Mouse (Mus musculus): ENCODE results near the gene Osgin1. TPM values are rescaled to one million over a fixed set of nuclear protein-coding genes. Genes with fewer than 3 reads are reported as not detected.

The Osgin1 gene
- polyA plus RNA-seq, 1 experiment from 2014 or later = 0.27 TPM

DNA sequence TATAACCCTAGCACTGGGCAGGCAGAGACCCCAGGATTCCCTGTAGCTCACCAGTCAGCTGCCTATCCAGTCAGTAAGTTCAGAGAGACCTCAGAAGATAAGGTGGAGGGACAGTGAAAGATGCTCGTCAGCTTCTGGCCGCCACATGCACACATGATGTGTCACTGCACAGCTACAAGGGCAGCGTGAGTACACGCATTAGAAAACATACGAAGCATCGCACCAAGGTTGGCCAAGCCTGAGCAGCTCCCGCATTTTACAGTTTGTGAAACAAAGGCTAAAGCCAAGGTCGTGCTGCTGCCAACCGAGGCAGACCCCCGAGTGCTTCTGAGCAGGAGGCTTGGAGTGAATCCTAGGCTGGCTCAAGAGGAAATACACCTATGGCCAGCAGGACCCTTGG is 20.3 kb upstream of the Osgin1 start:
- WGBS = 86% methylated on average over 10 of the region's 10 CpGs
- Histone ChIP-seq H3K36me3 (ENCODE audit: control insufficient read depth, insufficient read depth, low read length) (no peaks in the 10 kb centered on the region), H3K9me3 (ENCODE audit: control insufficient read depth, low read length) (no peaks in the 10 kb centered on the region), H3K4me1 (ENCODE audit: control insufficient read depth, insufficient read depth, low read length) (peaks cover 4% of the 10 kb centered on the region; the same call in 1 of the 2 replicates), H3K4me3 (ENCODE audit: low read depth, low read length) (no peak overlapping the region), H3K27me3 (ENCODE audit: control insufficient read depth, insufficient read depth, low read length) (no peaks in the 10 kb centered on the region), H3K27ac (ENCODE audit: low read depth, low read length) (no peak overlapping the region), H3K9ac (ENCODE audit: low read length) (no peak overlapping the region), H3K4me2 (ENCODE audit: low read depth) (no peak overlapping the region)
- ATAC-seq (ENCODE audit: insufficient read depth, low FRiP score, low TSS enrichment) (no peak), DNase-seq (ENCODE audit: low spot score) (no peak)

DNA sequence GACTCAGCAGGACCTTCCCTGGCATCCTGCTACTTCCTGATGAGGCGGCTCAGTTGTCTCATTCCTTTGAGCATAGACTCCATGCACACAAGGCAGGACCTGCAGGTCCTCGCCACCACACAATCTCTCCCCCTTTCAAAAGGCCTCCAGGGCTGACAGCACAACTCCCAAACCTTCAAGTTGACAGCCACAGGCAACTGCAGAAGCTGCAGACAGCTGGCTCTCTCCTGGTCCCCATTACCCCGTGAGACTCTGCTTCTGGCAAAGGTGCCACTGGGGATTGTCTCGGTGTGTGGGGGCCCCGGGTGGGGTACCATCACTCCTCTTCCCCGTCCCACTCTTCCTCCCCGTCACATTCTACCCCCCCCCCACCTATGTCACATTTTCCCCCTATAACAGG is 13.6 kb upstream of the Osgin1 start:
- 73% methylated on average over 7 of the region's 7 CpGs for WGBS
- ATAC-seq (ENCODE audit: insufficient read depth, low FRiP score, low TSS enrichment) = no peak
- Histone ChIP-seq H3K9me3 (ENCODE audit: control insufficient read depth, low read length) (no peaks in the 10 kb centered on the region), H3K4me2 (ENCODE audit: low read depth) (no peak overlapping the region), H3K36me3 (ENCODE audit: control insufficient read depth, insufficient read depth, low read length) (no peaks in the 10 kb centered on the region), H3K27me3 (ENCODE audit: control insufficient read depth, insufficient read depth, low read length) (no peaks in the 10 kb centered on the region), H3K4me1 (ENCODE audit: control insufficient read depth, insufficient read depth, low read length) (no peaks in the 10 kb centered on the region), H3K27ac (ENCODE audit: low read depth, low read length) (no peak overlapping the region), H3K9ac (ENCODE audit: low read length) (no peak overlapping the region), H3K4me3 (ENCODE audit: low read depth, low read length) (no peak overlapping the region)
- no peak for DNase-seq (ENCODE audit: low spot score)

DNA sequence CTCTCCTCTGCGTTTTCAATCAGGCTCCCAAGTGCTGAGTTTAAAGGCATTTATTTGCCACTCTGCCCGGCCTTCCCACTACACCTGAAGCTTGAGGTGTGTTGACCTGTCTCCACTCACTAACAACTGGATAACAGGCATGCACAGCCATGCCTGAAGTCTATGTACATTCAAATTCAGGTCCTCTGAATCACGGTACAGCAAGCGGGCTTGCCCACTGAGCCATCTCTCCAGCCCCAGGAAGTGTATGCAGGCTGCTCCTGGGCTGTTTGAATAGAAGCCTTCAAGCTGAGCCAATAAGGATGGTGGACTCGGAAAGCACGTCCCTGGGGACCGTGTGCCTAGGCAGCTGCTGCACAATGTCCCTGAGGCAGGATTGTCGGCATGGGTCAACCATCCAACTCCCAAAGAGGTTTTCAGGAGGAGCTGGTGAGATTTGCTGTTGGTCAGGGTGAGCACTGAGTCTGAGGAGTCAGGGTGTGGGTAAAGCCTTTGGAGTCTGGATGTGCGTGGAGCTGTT is 12.3 kb upstream of the Osgin1 start:
- no peak for ATAC-seq (ENCODE audit: insufficient read depth, low FRiP score, low TSS enrichment)
- no peaks in the 10 kb centered on the region for H3K36me3 ChIP-seq (ENCODE audit: control insufficient read depth, insufficient read depth, low read length)
- no peak overlapping the region for H3K4me2 ChIP-seq (ENCODE audit: low read depth)
- no peak for DNase-seq (ENCODE audit: low spot score)
- no peak overlapping the region for H3K27ac ChIP-seq (ENCODE audit: low read depth, low read length)
- no peaks in the 10 kb centered on the region for H3K27me3 ChIP-seq (ENCODE audit: control insufficient read depth, insufficient read depth, low read length)
- WGBS = 63% methylated on average over 9 of the region's 9 CpGs
- H3K9me3 ChIP-seq (ENCODE audit: control insufficient read depth, low read length) = no peaks in the 10 kb centered on the region
- no peaks in the 10 kb centered on the region for H3K4me1 ChIP-seq (ENCODE audit: control insufficient read depth, insufficient read depth, low read length)
- no peak overlapping the region for H3K9ac ChIP-seq (ENCODE audit: low read length)
- no peak overlapping the region for H3K4me3 ChIP-seq (ENCODE audit: low read depth, low read length)

DNA sequence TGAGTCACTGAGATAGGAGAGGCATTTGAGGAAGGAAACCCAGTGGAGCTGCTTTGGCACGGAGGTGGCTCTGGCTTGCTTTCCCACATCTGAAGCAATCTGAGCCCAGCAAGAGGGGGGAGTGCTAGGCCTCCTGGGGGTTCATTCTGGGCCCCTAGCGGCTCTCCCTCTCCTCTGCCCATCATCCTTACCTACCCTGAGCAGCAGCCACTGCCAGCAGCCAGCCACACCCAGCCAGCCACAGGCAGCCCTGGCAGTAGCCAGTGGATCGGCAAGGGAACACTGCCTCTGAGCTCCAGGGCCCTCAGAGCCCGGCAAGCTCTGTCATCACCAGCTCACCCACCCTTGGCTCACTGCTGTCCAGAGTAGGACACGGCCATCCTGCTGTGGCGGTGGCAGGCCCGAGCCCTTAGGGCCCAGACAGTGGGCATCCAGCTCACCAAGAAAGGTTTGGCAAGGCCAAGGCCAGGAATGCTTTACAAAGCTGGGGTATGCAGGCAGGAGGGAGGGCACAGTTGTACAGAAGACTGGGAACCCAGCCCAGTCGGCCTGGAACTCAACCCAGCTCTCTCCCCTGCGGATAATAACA is 11.7 kb upstream of the Osgin1 start:
- no peaks in the 10 kb centered on the region for H3K9me3 ChIP-seq (ENCODE audit: control insufficient read depth, low read length)
- H3K9ac ChIP-seq (ENCODE audit: low read length) = no peak overlapping the region
- H3K4me1 ChIP-seq (ENCODE audit: control insufficient read depth, insufficient read depth, low read length) = no peaks in the 10 kb centered on the region
- H3K27me3 ChIP-seq (ENCODE audit: control insufficient read depth, insufficient read depth, low read length) = no peaks in the 10 kb centered on the region
- no peaks in the 10 kb centered on the region for H3K36me3 ChIP-seq (ENCODE audit: control insufficient read depth, insufficient read depth, low read length)
- ATAC-seq (ENCODE audit: insufficient read depth, low FRiP score, low TSS enrichment) = no peak
- H3K4me3 ChIP-seq (ENCODE audit: low read depth, low read length) = no peak overlapping the region
- H3K27ac ChIP-seq (ENCODE audit: low read depth, low read length) = no peak overlapping the region
- no peak overlapping the region for H3K4me2 ChIP-seq (ENCODE audit: low read depth)
- no peak for DNase-seq (ENCODE audit: low spot score)
- whole genome bisulfite sequencing = 69% methylated on average over 9 of the region's 9 CpGs

DNA sequence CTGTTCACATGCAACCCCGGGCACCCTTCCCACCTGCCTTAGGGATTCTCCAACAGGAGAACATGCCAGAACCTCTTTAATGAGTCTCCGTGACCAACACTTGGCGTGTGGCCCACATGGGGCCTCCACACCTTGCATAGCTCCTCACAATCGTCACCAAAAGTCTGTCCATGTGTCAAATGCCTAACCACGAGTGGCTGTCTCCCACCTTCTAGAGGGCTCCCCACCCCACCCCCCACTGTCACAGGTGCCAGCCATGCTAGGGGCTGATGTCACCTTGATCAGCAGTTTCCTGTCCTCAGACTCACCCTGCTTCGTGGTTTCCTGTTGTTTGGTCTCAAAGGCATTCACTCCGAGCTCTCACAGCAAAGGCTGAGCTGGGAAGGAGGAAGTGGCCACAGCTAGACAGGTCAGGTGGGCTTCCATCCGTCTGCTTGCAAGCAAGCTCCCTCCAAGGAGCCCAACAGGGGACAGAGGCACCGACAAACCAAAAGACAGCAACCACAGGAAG is 10.2 kb upstream of the Osgin1 start:
- H3K4me2 ChIP-seq (ENCODE audit: low read depth) = no peak overlapping the region
- no peaks in the 10 kb centered on the region for H3K27me3 ChIP-seq (ENCODE audit: control insufficient read depth, insufficient read depth, low read length)
- no peak overlapping the region for H3K9ac ChIP-seq (ENCODE audit: low read length)
- H3K9me3 ChIP-seq (ENCODE audit: control insufficient read depth, low read length) = no peaks in the 10 kb centered on the region
- H3K36me3 ChIP-seq (ENCODE audit: control insufficient read depth, insufficient read depth, low read length) = no peaks in the 10 kb centered on the region
- H3K27ac ChIP-seq (ENCODE audit: low read depth, low read length) = no peak overlapping the region
- no peak for ATAC-seq (ENCODE audit: insufficient read depth, low FRiP score, low TSS enrichment)
- H3K4me1 ChIP-seq (ENCODE audit: control insufficient read depth, insufficient read depth, low read length) = no peaks in the 10 kb centered on the region
- DNase-seq (ENCODE audit: low spot score) = no peak
- H3K4me3 ChIP-seq (ENCODE audit: low read depth, low read length) = no peak overlapping the region
- 68% methylated on average over 9 of the region's 9 CpGs for WGBS

DNA sequence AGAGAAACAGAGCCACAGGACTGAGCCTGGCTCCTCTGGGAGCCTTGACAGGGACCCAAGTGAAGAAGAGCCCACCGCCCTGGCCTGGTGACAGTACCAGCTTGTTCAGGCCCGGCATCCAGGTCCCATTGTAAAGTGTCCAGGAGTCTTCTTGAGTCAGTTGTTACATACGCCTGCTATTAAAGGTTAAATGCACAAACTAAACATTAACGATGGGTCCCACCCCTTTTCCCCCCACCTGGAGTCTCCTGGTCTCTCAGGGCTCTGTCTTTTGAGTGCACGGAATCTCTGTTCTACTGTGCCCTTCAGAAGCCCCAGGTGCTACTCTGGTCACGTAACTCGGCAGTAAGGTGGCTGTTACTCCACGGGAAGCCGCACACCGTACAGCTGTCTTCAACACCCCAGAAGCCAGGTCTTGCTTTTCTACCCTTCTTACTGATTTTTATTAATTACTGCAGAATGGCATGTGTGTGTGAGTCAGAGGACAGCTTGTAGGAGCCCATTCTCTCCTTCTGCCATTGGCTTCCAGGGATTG is 9.7 kb upstream of the Osgin1 start:
- 85% methylated on average over 10 of the region's 10 CpGs for WGBS
- Histone ChIP-seq H3K4me3 (ENCODE audit: low read depth, low read length) (no peak overlapping the region), H3K27me3 (ENCODE audit: control insufficient read depth, insufficient read depth, low read length) (no peaks in the 10 kb centered on the region), H3K9me3 (ENCODE audit: control insufficient read depth, low read length) (no peaks in the 10 kb centered on the region), H3K27ac (ENCODE audit: low read depth, low read length) (no peak overlapping the region), H3K4me1 (ENCODE audit: control insufficient read depth, insufficient read depth, low read length) (no peaks in the 10 kb centered on the region), H3K36me3 (ENCODE audit: control insufficient read depth, insufficient read depth, low read length) (no peaks in the 10 kb centered on the region), H3K4me2 (ENCODE audit: low read depth) (no peak overlapping the region), H3K9ac (ENCODE audit: low read length) (no peak overlapping the region)
- no peak for ATAC-seq (ENCODE audit: insufficient read depth, low FRiP score, low TSS enrichment)
- DNase-seq (ENCODE audit: low spot score) = no peak

DNA sequence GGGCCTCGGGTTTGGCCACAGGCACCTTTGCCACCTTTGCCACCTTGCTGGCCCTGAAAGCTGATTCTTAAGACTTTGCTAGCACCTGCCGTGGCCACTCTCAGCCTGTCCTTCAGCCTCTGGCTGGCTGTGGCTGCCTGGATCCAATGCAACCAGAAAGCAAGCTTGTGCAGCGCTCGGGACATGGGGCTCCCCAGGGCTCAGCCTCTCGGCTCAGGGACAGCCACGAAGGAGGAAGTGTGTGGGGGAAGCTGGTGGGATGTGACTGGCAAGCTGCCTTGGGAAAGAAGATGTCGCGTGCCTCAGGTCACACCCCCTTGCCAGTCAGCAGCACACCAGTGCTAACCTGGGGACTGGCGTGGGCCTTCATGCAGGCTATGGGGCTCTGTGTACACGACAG is 9.2 kb upstream of the Osgin1 start:
- Histone ChIP-seq H3K4me3 (ENCODE audit: low read depth, low read length) (no peak overlapping the region), H3K9ac (ENCODE audit: low read length) (no peak overlapping the region), H3K4me2 (ENCODE audit: low read depth) (no peak overlapping the region), H3K9me3 (ENCODE audit: control insufficient read depth, low read length) (no peaks in the 10 kb centered on the region), H3K4me1 (ENCODE audit: control insufficient read depth, insufficient read depth, low read length) (no peaks in the 10 kb centered on the region), H3K27me3 (ENCODE audit: control insufficient read depth, insufficient read depth, low read length) (no peaks in the 10 kb centered on the region), H3K27ac (ENCODE audit: low read depth, low read length) (no peak overlapping the region), H3K36me3 (ENCODE audit: control insufficient read depth, insufficient read depth, low read length) (no peaks in the 10 kb centered on the region)
- ATAC-seq (ENCODE audit: insufficient read depth, low FRiP score, low TSS enrichment) (no peak), DNase-seq (ENCODE audit: low spot score) (no peak)
- WGBS = 84% methylated on average over 10 of the region's 10 CpGs

DNA sequence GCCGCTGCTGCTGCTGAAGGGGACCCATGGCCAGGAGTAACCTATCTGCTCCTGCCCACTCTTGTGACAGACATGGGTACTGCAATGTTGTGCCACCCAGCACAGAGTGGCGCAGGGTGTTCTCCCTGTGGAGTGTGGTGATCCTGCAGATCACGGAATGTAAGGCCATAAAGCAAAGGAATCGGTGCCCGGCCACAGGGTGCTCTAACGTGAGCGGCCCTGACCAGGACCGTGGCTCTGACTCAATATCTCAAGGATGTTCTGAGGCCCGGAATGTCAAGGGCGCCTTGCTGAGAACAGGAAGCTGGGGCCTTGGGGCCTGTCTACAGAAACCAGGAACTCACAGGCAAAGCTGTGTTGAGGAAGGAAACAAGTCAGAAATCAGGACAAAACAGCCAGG is 8.4 kb upstream of the Osgin1 start:
- H3K9me3 ChIP-seq (ENCODE audit: control insufficient read depth, low read length) = no peaks in the 10 kb centered on the region

DNA sequence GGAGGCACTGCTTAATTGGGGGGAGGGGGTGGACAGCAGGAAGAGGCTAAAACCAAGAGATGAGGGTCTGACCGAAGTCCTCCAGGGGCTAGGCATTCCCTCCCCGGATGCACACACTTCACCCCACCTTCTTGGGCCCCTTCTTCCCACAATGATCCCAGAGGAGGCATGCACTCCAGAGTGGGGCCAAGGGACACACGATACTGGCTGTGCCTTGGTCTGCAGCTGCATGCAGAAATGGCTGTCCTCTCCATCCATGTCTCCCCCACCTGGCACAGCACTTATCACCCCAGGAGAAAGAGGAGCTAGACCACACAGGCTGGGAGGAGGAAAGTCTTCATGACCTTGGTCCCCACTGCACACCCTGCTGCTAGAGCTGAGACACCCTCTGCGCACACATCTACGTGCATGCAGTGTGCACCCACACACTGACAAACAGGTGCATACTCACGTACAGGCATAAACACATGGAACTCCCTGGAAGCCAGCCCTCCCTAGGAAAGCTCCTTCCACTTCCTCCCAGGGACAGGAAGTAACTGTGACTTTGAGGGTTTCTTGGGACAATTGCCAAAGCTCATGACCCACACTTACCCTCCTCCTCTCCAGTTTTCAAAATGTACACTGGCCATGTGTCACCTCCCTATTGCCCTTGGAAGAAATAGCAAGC is 7.7 kb upstream of the Osgin1 start:
- Histone ChIP-seq H3K4me1 (ENCODE audit: control insufficient read depth, insufficient read depth, low read length) (no peaks in the 10 kb centered on the region), H3K36me3 (ENCODE audit: control insufficient read depth, insufficient read depth, low read length) (no peaks in the 10 kb centered on the region), H3K27me3 (ENCODE audit: control insufficient read depth, insufficient read depth, low read length) (no peaks in the 10 kb centered on the region), H3K9me3 (ENCODE audit: control insufficient read depth, low read length) (no peaks in the 10 kb centered on the region), H3K27ac (ENCODE audit: low read depth, low read length) (no peak overlapping the region), H3K4me3 (ENCODE audit: low read depth, low read length) (no peak overlapping the region), H3K4me2 (ENCODE audit: low read depth) (no peak overlapping the region), H3K9ac (ENCODE audit: low read length) (no peak overlapping the region)
- ATAC-seq (ENCODE audit: insufficient read depth, low FRiP score, low TSS enrichment) (no peak), DNase-seq (ENCODE audit: low spot score) (no peak)
- WGBS = 88% methylated on average over 6 of the region's 6 CpGs

More for the DNA sequence above, 8.4 kb upstream of the Osgin1 start:
- ATAC-seq (ENCODE audit: insufficient read depth, low FRiP score, low TSS enrichment) (no peak), DNase-seq (ENCODE audit: low spot score) (no peak)
- Histone ChIP-seq H3K4me1 (ENCODE audit: control insufficient read depth, insufficient read depth, low read length) (no peaks in the 10 kb centered on the region), H3K4me2 (ENCODE audit: low read depth) (no peak overlapping the region), H3K9ac (ENCODE audit: low read length) (no peak overlapping the region), H3K36me3 (ENCODE audit: control insufficient read depth, insufficient read depth, low read length) (no peaks in the 10 kb centered on the region), H3K27ac (ENCODE audit: low read depth, low read length) (no peak overlapping the region), H3K4me3 (ENCODE audit: low read depth, low read length) (no peak overlapping the region), H3K27me3 (ENCODE audit: control insufficient read depth, insufficient read depth, low read length) (no peaks in the 10 kb centered on the region)
- 88% methylated on average over 10 of the region's 10 CpGs for WGBS

Data from neural tube, embryonic 11.5 days (tissue).